Mouse (Mus musculus): ENCODE data around the gene Slc8b1. TPM values are rescaled to one million over a fixed set of nuclear protein-coding genes. Genes with fewer than 3 reads are reported as not detected.

The Slc8b1 gene
- total RNA-seq, 2 experiments from 2014 or later = 4.2 to 8.2 TPM

- intact Hi-C loops (cut with DNase I) = no loop called here
These were observed 52.3 kb downstream of the Slc8b1 start for GRCm38 (mm10) chr5:120562956-120563913.

GRCm38 (mm10) chr5:120563914-120564311 is 52.9 kb downstream of the Slc8b1 start:
- no peak for DNase-seq (ENCODE audit: low spot score in 2 of 2)
- intact Hi-C loops (cut with DNase I) = no loop called here

More at GRCm38 (mm10) chr5:120562956-120563913, 52.3 kb downstream of the Slc8b1 start:
- DNase-seq (ENCODE audit: low spot score in 2 of 2) = no peak

- intact Hi-C loops (cut with DNase I) = no loop called here
- DNase-seq (ENCODE audit: low spot score in 2 of 2) = no peak
These were observed 54.4 kb downstream of the Slc8b1 start for GRCm38 (mm10) chr5:120565171-120565905.

GRCm38 (mm10) chr5:120566101-120566500 is 55.1 kb downstream of the Slc8b1 start:
- intact Hi-C loops (cut with DNase I) = no loop called here
- no peak for DNase-seq (ENCODE audit: low spot score in 2 of 2)

- DNase-seq (ENCODE audit: low spot score in 2 of 2) = no peak
- intact Hi-C loops (cut with DNase I) = no loop called here
These were observed 55.8 kb downstream of the Slc8b1 start for GRCm38 (mm10) chr5:120566681-120567252.

- intact Hi-C loops (cut with DNase I) = no loop called here
- peak in 1 of 2 experiments; percentile 46 for DNase-seq (ENCODE audit: low spot score in 2 of 2)
These were observed 56.3 kb downstream of the Slc8b1 start for GRCm38 (mm10) chr5:120567253-120567701.

- no peak for DNase-seq (ENCODE audit: low spot score in 2 of 2)
These were observed 56.8 kb downstream of the Slc8b1 start for GRCm38 (mm10) chr5:120567761-120568211.

GRCm38 (mm10) chr5:120568336-120568768 is 57.4 kb downstream of the Slc8b1 start:
- DNase-seq (ENCODE audit: low spot score in 2 of 2) = no peak
- intact Hi-C loops (cut with DNase I) = no loop called here

More at GRCm38 (mm10) chr5:120567761-120568211, 56.8 kb downstream of the Slc8b1 start:
- intact Hi-C loops (cut with DNase I) = no loop called here

GRCm38 (mm10) chr5:120568964-120569363 is 58.0 kb downstream of the Slc8b1 start:
- intact Hi-C loops (cut with DNase I) = no loop called here
- no peak for DNase-seq (ENCODE audit: low spot score in 2 of 2)

- intact Hi-C loops (cut with DNase I) = no loop called here
- no peak for DNase-seq (ENCODE audit: low spot score in 2 of 2)
These were observed 58.8 kb downstream of the Slc8b1 start for GRCm38 (mm10) chr5:120569791-120570190.

GRCm38 (mm10) chr5:120570289-120570897 is 59.4 kb downstream of the Slc8b1 start:
- intact Hi-C loops (cut with DNase I) = no loop called here
- DNase-seq (ENCODE audit: low spot score in 2 of 2) = no peak

GRCm38 (mm10) chr5:120571056-120571740 is 60.2 kb downstream of the Slc8b1 start:
- intact Hi-C loops (cut with DNase I) = no loop called here
- no peak for DNase-seq (ENCODE audit: low spot score in 2 of 2)

GRCm38 (mm10) chr5:120574469-120575063 is 63.6 kb downstream of the Slc8b1 start:
- intact Hi-C loops (cut with DNase I) = no loop called here
- no peak for DNase-seq (ENCODE audit: low spot score in 2 of 2)

GRCm38 (mm10) chr5:120576781-120577301 is 65.9 kb downstream of the Slc8b1 start:
- DNase-seq (ENCODE audit: low spot score in 2 of 2) = no peak
- intact Hi-C loops (cut with DNase I) = no loop called here

GRCm38 (mm10) chr5:120577935-120578441 is 67.0 kb downstream of the Slc8b1 start:
- no peak for DNase-seq (ENCODE audit: low spot score in 2 of 2)
- intact Hi-C loops (cut with DNase I) = no loop called here

GRCm38 (mm10) chr5:120578504-120579081 is 67.6 kb downstream of the Slc8b1 start:
- no peak for DNase-seq (ENCODE audit: low spot score in 2 of 2)
- intact Hi-C loops (cut with DNase I) = no loop called here

GRCm38 (mm10) chr5:120579211-120579897 is 68.4 kb downstream of the Slc8b1 start:
- intact Hi-C loops (cut with DNase I) = no loop called here

More at GRCm38 (mm10) chr5:120579211-120579897, 68.4 kb downstream of the Slc8b1 start:
- no peak for DNase-seq (ENCODE audit: low spot score in 2 of 2)

Data from left cerebral cortex, postnatal 36 days (tissue).